Mouse (Mus musculus) limb, embryonic 15.5 days (tissue): ENCODE results near the gene Calml4. TPM values are rescaled to one million over a fixed set of nuclear protein-coding genes. Genes with fewer than 3 reads are reported as not detected.
A peak's percentile ranks its signal among the peaks of the same experiment; 100 is the strongest.
"Not testable (repeated sequence)": the region's sequence is repeated elsewhere in the genome, so short reads cannot be mapped to it uniquely, and the experiment has no call there.

ENCODE experiments used
- ATAC-seq: fragments of 200-750 bp; cut with Nextera tagmentation; 2 replicates; pipeline ENCODE4 v1.8.0; 2017; ENCODE audit warnings: low read depth, moderate TSS enrichment; ENCODE audit not compliant: insufficient number of reproducible peaks, low FRiP score, low TSS enrichment
- H3K27ac ChIP-seq: fragments of 300-500 bp; sonication (generic); 2 replicates; pipeline ENCODE4 v1.5.1; 2015; ENCODE audit warnings: moderate library complexity, mild to moderate bottlenecking, inconsistent platforms
- H3K27me3 ChIP-seq: fragments of 300-500 bp; sonication (generic); 2 replicates; pipeline ENCODE4 v1.6.1; 2015; ENCODE audit warnings: inconsistent platforms
- H3K36me3 ChIP-seq: fragments of 300-500 bp; sonication (generic); 2 replicates; pipeline ENCODE4 v1.6.1; 2015; ENCODE audit warnings: inconsistent platforms
- H3K4me1 ChIP-seq: fragments of 300-500 bp; sonication (generic); 2 replicates; pipeline ENCODE4 v1.6.1; 2015; ENCODE audit warnings: inconsistent platforms
- H3K4me2 ChIP-seq: fragments of 300-500 bp; sonication (generic); 2 replicates; pipeline ENCODE4 v1.6.1; 2015; ENCODE audit warnings: mild to moderate bottlenecking, inconsistent platforms
- H3K4me3 ChIP-seq: fragments of 300-500 bp; sonication (generic); 2 replicates; pipeline ENCODE4 v1.5.1; 2015; ENCODE audit warnings: mild to moderate bottlenecking, inconsistent platforms
- H3K9ac ChIP-seq: fragments of 300-500 bp; sonication (generic); 2 replicates; pipeline ENCODE4 v1.6.1; 2015; ENCODE audit warnings: inconsistent platforms
- H3K9me3 ChIP-seq: fragments of 300-500 bp; sonication (generic); 2 replicates; pipeline ENCODE4 v1.6.1; 2016; ENCODE audit warnings: inconsistent platforms
- WGBS: fragments of 180-500 bp; shearing (Covaris S2); methylation state at CpG from one replicate; pipeline ENCODE4 v1.1.7; 2015; 5-methylcytosine and 5-hydroxymethylcytosine counted together
- polyA plus RNA-seq: library from polyadenylated mRNA; unstranded; fragments of >200 nt; fragmentation: Nextera tagmentation; extraction: Ambion mirVana; gene quantifications from 2 replicates; pipeline ENCODE4 v1.2.1, GENCODE M21; 2015

Gene Calml4
- polyA plus RNA-seq, 1 experiment from 2014 or later = 16.2 TPM

- peaks cover 20% of the 10 kb centered on the region for H3K4me1 ChIP-seq
- H3K9me3 ChIP-seq = no peaks in the 10 kb centered on the region
- H3K27me3 ChIP-seq = no peaks in the 10 kb centered on the region
- H3K36me3 ChIP-seq = 0 out of 2 replicates have a peak, but pooled peaks cover 3% of the 10 kb centered on the region
- peak; percentile 91 for ATAC-seq
- peak within 1 kb of the TSS; percentile 56 for H3K4me3 ChIP-seq
- under 1% methylated on average over 39 of the region's 48 CpGs for WGBS
- H3K4me2 ChIP-seq = peak within 1 kb of the TSS; percentile 78
- peak within 1 kb of the TSS; percentile 92 for H3K27ac ChIP-seq
- H3K9ac ChIP-seq = peak within 1 kb of the TSS; percentile 64
Measured at GRCm38 (mm10) chr9:62838506-62839171, 19.2 kb upstream of the Calml4 start, which contains the start of gene Cln6. TSS of gene Cln6 (plus strand) at chr9:62838785.

DNA sequence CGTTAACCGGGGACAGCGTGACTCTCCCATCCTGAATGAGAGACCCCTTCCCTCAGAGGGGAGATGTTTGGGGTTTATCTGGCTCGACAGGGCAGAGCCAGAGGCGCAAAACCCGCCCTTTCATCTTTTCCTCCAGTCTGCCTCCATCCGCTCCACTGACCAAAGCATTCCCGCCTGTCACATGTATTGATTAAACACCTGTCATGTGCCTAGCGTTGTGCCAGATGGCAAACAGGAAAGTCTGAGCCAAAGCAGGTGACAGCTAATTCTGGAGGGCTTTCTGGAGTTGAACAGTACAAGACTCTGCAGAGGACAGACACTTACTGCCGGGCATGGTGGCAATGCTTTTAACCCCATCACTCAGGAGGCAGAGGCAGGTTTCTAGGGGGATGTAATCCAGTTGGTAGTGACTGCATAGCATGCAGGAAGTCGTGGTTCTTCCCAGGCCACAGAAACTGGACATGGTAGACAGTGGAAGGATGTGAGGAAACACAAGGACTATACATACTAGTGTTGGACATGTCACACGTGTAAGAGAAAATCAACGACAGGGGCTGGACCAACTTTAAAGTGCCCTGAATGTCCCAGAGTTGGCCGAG lies 18.6 kb upstream of the Calml4 start:
- peak overlapping the region; percentile 92 for H3K27ac ChIP-seq
- peak overlapping the region; percentile 56 for H3K4me3 ChIP-seq
- H3K36me3 ChIP-seq = 0 out of 2 replicates have a peak, but pooled peaks cover 3% of the 10 kb centered on the region
- peak overlapping the region; percentile 64 for H3K9ac ChIP-seq
- 12% methylated on average over 14 of the region's 14 CpGs for WGBS
- H3K27me3 ChIP-seq = no peaks in the 10 kb centered on the region
- peaks cover 20% of the 10 kb centered on the region for H3K4me1 ChIP-seq
- no peaks in the 10 kb centered on the region for H3K9me3 ChIP-seq
- peak overlapping the region; percentile 78 for H3K4me2 ChIP-seq
- no peak for ATAC-seq

DNA sequence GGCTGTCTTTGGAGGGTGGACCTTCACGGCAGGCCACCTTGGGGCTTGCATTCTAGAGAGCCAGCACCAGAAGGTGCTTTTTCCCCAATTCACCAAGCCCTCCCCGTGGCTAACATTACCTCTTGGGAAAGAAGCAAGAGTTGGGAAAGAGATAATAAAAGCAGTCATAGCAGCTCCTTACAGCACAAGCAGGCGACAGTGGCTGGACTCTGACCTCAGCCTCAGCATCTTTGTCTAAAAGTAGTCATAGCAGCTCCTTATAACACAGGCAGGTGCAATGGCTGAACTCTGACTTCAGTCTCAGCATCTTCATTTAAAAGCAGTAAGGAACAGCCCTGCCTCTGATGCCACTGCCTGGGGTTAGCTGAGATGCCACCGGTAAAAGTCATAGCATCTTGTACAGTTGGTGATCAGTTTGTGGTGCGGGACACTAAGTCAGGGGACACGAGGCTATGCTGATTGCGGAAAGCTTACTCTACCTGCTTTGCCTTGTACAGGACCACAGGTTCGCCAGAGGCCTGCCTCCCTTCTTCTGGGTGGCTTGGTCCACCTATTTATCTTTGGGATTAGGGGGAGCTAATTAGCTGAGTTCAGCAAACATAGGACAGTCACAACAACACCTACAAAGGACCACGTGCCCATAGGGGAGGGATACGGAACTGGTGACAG lies 14.4 kb upstream of the Calml4 start:
- Histone ChIP-seq H3K9me3 (no peaks in the 10 kb centered on the region), H3K4me3 (no peak overlapping the region), H3K4me1 (peaks cover 23% of the 10 kb centered on the region), H3K4me2 (no peak overlapping the region), H3K27me3 (no peaks in the 10 kb centered on the region), H3K9ac (no peak overlapping the region), H3K36me3 (peaks cover 19% of the 10 kb centered on the region), H3K27ac (no peak overlapping the region)
- WGBS = 83% methylated on average over 10 of the region's 10 CpGs
- no peak for ATAC-seq

GRCm38 (mm10) chr9:62844461-62844860 lies 13.4 kb upstream of the Calml4 start:
- H3K9me3 ChIP-seq = no peaks in the 10 kb centered on the region
- H3K27me3 ChIP-seq = no peaks in the 10 kb centered on the region
- H3K4me1 ChIP-seq = peaks cover 17% of the 10 kb centered on the region
- H3K36me3 ChIP-seq = peaks cover 25% of the 10 kb centered on the region
- no peak overlapping the region for H3K27ac ChIP-seq
- no peak overlapping the region for H3K4me2 ChIP-seq
- no peak overlapping the region for H3K9ac ChIP-seq
- ATAC-seq = no peak
- H3K4me3 ChIP-seq = no peak overlapping the region
- WGBS = 92% methylated on average over 5 of the region's 5 CpGs

DNA sequence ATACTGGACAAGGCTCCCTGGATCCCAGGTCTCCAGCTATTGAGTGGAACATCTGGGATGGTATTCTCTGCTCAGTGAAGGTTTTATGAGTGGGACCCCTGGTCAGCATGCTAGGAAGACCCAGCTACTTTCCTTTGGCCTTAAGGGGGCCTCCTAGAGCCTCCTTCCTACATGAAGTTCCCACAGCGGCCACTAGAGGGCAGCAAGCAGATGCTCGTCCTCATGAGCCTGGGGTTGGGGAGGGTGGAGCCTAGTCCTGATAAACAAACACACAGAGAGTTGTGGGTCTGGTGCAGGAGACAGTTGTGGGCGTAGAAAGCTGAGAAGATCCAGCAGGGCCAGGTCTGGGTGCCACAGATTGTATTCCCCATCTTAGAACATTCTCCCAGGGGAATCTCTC lies 10.2 kb upstream of the Calml4 start:
- Histone ChIP-seq H3K4me1 (peaks cover 20% of the 10 kb centered on the region), H3K27ac (no peak overlapping the region), H3K27me3 (no peaks in the 10 kb centered on the region), H3K9ac (no peak overlapping the region), H3K36me3 (peaks cover 42% of the 10 kb centered on the region), H3K4me2 (no peak overlapping the region), H3K9me3 (no peaks in the 10 kb centered on the region), H3K4me3 (no peak overlapping the region)
- ATAC-seq = no peak
- 8% methylated on average over 3 of the region's 3 CpGs for whole genome bisulfite sequencing

GRCm38 (mm10) chr9:62848641-62849040 lies 9.2 kb upstream of the Calml4 start:
- Histone ChIP-seq H3K4me3 (no peak overlapping the region), H3K4me1 (peaks cover 20% of the 10 kb centered on the region), H3K9me3 (no peaks in the 10 kb centered on the region)

GRCm38 (mm10) chr9:62851571-62851970 lies 6.3 kb upstream of the Calml4 start:
- Histone ChIP-seq H3K4me3 (no peak overlapping the region), H3K4me1 (peaks cover 30% of the 10 kb centered on the region), H3K36me3 (peaks cover 36% of the 10 kb centered on the region), H3K9me3 (no peaks in the 10 kb centered on the region), H3K4me2 (no peak overlapping the region), H3K27me3 (no peaks in the 10 kb centered on the region), H3K9ac (0 out of 2 replicates have a peak overlapping the region, but pooled peaks have one; percentile 10), H3K27ac (no peak overlapping the region)
- ATAC-seq = no peak
- WGBS = 65% methylated on average over 2 of the region's 2 CpGs

More at GRCm38 (mm10) chr9:62848641-62849040, 9.2 kb upstream of the Calml4 start:
- no peak for ATAC-seq
- Histone ChIP-seq H3K27ac (no peak overlapping the region), H3K4me2 (no peak overlapping the region), H3K9ac (no peak overlapping the region), H3K27me3 (no peaks in the 10 kb centered on the region), H3K36me3 (peaks cover 42% of the 10 kb centered on the region)
- WGBS = 72% methylated on average over 3 of the region's 3 CpGs

DNA sequence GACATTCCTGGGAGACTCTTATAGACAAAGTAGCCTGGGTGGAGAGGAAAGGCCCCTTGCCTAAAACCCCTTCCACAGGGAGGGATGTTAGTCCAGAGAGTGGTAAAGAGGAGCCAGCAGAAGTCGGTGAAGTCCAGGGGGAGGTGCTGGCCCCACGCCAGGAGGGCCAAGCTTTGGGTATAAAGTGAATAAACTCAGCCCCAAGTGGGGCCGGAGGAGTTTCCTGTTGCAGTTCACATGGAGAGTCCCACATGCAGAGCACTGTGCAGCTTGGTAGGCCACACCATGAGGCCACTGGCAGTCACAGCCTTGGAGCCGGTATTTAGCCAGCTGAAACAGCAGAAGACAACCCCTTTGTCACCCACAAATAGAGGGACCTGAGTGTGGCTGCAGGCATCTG lies 3.4 kb upstream of the Calml4 start:
- Histone ChIP-seq H3K27me3 (no peaks in the 10 kb centered on the region), H3K4me2 (no peak overlapping the region), H3K9me3 (no peaks in the 10 kb centered on the region), H3K4me1 (peaks cover 47% of the 10 kb centered on the region), H3K4me3 (no peak overlapping the region), H3K36me3 (peaks cover 19% of the 10 kb centered on the region), H3K27ac (0 out of 2 replicates have a peak overlapping the region, but pooled peaks have one; percentile 22), H3K9ac (no peak overlapping the region)
- 34% methylated on average over 4 of the region's 4 CpGs for WGBS
- no peak for ATAC-seq

- no peak for ATAC-seq
- 52% methylated on average over 9 of the region's 9 CpGs for WGBS
- H3K4me3 ChIP-seq = peak overlapping the region; percentile 27
Measured at GRCm38 (mm10) chr9:62857216-62857615, 664 bp upstream of the Calml4 start.

GRCm38 (mm10) chr9:62858266-62859019 lies 563 bp downstream of the Calml4 start:
- Histone ChIP-seq H3K4me1 (peaks cover 47% of the 10 kb centered on the region), H3K9me3 (no peaks in the 10 kb centered on the region), H3K36me3 (no peaks in the 10 kb centered on the region), H3K27ac (peak overlapping the region; percentile 84), H3K4me3 (peak overlapping the region; percentile 27), H3K9ac (0 out of 2 replicates have a peak overlapping the region, but pooled peaks have one; percentile 8), H3K27me3 (no peaks in the 10 kb centered on the region), H3K4me2 (peak overlapping the region; percentile 49)
- WGBS = 23% methylated on average over 8 of the region's 8 CpGs
- no peak for ATAC-seq

More at GRCm38 (mm10) chr9:62857216-62857615, 664 bp upstream of the Calml4 start:
- H3K36me3 ChIP-seq = no peaks in the 10 kb centered on the region
- H3K4me1 ChIP-seq = peaks cover 48% of the 10 kb centered on the region
- no peak overlapping the region for H3K9ac ChIP-seq
- H3K9me3 ChIP-seq = no peaks in the 10 kb centered on the region
- no peaks in the 10 kb centered on the region for H3K27me3 ChIP-seq
- peak overlapping the region; percentile 49 for H3K4me2 ChIP-seq
- H3K27ac ChIP-seq = peak overlapping the region; percentile 84

- H3K36me3 ChIP-seq, H3K27me3 ChIP-seq, H3K9ac ChIP-seq, H3K4me2 ChIP-seq, ATAC-seq, H3K9me3 ChIP-seq, H3K27ac ChIP-seq, H3K4me3 ChIP-seq: not testable (repeated sequence)
- H3K4me1 ChIP-seq = peaks cover 38% of the 10 kb centered on the region
- 49% methylated on average over 7 of the region's 7 CpGs for WGBS
Measured at GRCm38 (mm10) chr9:62860102-62860501, 2.2 kb downstream of the Calml4 start.
